Mouse (Mus musculus) gastrocnemius, adult 18-20 months (tissue): Measurements from ENCODE around the gene Mex3a. TPM values are rescaled to one million over a fixed set of nuclear protein-coding genes. Genes with fewer than 3 reads are reported as not detected.

Experiments used
- DNase-seq: peaks from one replicate; pipeline ENCODE4 v3.0.0; 2021; ENCODE audit warnings: low spot score
- long read RNA-seq, 2 experiments: library from polyadenylated mRNA; stranded (forward); transcript quantifications; one replicate each; pipeline ENCODE4 v2.0.0; 2021
- total RNA-seq, 2 experiments: library from RNA; stranded (reverse); gene quantifications; 2 replicates each; pipeline ENCODE4 v1.2.3; 2021

Mex3a gene
- under 1 TPM; 0.17 to 0.18 TPM for total RNA-seq
- long read RNA-seq, experiment 1, result 0 reads
- long read RNA-seq, experiment 2, result 0 reads

DNA sequence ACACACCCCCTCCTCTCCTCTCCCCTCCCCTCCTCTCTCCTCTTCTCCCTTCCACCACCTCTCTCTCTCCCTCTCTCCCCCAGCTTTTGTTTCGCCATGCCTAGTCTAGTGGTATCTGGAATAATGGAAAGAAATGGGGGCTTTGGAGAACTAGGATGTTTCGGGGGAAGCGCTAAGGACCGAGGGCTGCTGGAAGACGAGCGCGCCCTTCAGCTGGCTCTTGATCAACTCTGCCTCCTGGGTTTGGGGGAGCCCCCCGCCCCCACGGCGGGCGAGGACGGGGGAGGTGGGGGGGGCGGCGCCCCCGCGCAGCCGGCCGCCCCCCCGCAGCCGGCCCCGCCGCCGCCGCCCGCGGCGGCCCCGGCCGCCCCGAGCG lies at the start of gene Mex3a:
Gene Mex3a, plus strand, starts transcription at position 97 of the 376 bp plus-strand sequence.
- DNase-seq, result no peak

DNA sequence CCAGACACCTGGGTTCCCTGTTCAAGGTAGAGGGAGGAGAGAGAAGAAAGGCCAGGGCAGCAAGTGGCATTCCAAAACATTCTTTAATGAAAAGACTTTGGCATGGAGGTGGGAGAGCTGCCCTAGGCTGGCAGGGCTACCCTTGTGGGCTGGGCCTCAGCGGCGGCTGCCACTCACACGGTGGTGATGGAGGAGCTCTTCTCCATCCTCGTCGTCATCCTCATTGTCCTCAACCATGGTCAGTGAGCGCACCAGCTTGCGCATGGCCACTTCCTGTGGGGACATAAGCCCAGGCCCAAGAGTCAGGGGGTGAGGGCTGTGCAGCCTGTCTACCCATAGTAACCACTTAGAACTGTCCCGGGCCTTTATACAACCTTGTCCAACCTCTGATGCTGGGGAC lies 49.1 kb upstream of the Mex3a start:
- DNase-seq, result no peak

DNA sequence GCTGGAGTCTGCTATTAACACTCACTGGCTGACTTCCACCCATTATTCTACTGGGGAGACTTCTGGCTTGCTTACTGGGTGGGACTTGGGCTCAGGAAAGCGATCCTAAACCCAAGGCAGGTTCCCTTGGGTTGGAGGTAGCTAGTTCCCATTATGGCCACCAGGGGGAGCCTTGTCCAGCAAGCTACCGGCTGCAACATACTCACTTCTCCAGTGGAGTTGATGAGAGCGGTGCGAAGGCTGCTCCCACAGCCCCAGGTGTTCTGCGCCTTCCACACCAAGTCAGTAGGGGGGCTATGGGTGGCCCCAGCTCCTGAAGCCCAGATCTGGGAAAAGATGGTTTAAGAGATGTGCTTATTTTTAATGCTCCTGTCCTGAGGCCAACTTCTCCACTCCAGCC lies 48.6 kb upstream of the Mex3a start:
- peak; percentile 70 for DNase-seq

DNA sequence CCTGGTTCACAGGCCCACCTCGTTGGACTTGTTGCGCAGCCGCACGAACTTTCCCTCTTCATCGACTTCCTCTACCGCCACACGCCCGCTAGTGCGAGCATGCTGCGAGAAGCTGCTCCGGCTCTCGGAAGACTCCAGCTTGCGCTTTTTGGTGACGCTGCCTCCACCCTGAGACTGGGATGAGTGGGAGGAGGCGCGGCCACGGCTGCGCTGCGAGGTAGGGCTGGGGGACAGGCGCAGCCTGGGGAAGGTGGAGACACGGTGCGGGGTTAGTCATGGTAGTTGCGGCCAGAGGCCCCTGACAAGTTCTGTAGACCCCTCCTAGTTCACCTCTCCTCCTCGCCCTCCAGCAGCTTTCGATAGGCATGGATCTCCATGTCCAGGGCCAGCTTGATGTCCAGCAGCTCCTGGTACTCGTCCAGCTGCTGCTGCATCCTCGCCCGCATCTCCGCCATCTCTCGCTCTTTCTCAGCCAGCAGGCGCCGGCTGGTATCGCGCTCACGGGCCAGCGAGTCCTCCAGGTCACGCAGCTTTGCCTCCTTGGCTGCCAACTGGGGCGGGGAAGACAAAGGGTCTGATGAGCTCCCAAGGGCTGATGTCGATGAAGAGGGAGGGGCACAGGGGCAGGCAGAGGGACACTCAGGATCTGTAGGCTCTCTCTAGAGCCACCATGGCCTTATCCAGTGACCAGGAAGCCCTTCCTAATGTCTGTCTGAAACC lies 47.4 kb upstream of the Mex3a start:
- DNase-seq, result no peak

DNA sequence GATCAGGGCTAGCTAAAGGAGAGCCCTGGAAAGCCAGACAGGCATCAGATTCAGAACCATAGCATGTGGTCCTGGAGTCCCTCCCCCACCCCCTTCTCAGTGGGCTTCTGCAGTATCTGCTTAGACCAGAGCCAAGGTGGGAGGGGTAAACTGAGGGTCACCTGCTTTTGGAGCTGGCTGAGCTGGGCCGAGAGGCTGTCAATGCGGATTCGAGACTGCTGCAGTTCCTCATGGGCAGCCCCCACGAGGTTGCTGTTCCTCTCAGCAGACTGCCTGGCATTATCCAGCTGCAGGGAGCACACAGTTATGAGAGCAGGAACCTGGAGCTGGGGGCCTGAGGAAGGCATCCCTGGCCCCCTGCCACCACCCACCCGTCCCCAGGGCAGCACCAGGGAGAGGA lies 46.2 kb upstream of the Mex3a start:
- DNase-seq, result no peak

DNA sequence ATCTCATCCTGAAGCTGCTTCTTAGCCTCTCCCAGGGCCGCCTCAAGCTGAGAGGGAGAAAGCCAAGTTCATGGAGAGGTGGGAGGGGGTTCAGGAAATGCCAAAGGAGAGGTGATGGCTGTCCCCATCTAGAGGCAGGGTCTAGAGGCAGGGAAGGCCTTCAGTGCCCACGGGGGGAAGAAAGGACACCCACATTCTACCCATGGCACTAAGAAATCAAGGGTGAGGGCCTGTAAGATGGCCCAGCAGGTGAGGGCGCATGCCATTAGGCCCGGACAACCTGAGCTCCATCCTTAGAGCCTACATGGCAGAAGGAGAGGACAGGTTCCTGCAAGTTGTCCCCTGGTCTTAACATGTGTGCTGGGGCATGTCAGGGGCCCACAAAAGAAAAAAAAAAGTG lies 45.3 kb upstream of the Mex3a start:
- DNase-seq, result no peak

DNA sequence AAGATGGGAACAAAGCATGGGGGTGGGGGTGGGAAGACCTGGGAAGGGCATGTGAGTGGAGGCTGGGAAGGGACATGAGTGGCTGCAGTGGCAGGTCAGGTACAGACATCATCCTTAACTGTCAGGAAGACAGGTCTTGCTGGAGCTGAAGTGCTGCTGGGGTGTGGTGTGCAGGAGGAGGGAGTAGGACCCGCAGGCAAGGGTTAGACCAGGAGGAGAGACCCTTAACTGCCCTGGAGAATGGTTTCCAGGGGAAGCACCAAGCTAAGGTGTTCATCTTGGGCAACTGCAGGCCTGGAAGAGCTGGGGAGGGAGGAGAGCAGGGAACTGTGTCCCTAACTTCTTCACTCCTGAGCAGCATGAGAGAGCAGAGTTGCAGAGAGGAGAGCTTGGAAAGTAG lies 44.8 kb upstream of the Mex3a start:
- no peak for DNase-seq

DNA sequence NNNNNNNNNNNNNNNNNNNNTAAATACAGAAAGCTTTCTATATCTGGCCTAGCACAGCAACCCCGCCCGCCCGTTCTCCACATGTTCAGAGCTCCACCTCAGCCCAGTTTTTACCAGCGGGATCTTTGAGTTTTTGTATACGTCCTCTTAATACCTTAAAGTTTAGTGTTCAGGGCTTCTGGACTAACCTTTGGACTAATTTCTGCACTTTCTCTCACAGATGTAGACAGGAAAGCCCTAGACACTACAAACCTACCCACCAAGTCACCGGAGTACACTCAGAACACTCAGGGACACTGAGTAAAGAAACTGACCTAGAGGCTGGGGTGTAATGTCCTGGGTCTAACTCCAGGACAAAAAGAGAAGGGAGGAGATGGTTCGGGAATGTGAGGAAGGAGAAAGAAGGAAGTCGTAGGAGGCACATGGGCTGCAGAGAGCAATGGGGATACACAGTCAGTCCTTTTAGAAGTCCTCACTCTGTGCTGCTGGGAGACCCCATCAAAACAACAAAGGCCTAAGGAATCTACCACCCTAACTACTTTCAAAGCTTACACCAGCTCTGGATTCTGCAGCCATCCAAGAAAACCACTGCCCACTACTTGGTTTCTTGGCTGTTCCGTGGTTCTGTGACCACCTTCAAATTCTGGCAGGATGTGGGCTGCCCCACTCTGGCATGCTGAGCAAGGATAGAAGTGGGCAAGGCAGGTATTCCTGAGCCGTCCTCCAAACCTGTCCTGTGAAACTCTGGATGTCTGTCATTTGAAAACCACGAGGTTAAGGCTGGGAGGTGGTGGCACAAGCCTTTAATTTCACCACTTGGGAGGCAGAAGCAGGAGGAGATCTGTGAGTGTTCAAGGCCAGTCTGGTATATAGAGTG lies 38.3 kb upstream of the Mex3a start:
- DNase-seq, result no peak

DNA sequence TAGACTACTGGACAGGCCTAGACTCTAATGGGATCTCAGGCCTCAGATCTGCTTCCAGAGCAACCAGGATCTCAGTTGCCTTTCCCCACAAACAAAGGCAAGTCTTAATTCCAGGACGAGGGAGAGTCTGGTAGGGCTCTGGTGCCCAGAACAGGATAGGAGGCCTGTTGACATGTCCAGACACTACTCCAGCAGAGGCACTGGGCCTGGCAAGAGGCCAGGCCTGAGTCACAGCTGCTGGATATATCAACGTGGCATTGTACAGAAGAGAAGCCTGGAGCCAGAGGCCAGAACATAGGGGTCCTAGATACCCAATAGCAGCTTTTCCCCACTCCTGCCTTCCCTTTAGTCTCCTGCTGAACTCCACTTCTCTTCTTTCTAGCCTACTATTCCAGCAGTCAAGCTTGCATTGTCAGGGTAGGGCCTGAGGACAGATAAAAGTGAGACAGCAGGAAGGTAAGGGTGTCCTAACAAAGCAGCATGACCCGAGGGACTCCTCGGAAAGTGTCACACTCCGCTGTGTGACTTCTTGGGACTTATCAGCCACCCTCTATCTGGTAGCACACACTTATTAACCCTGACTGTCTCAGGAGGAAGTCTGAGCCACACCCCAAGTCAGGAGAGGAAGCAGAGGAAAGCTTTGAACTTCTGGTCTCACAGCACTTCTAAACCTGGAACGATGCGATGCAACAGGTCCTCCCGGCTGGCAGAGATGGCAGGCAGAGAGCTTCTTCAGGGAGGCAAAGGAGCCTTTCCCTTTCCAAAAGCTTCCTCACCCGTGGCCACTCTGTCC lies 37.2 kb upstream of the Mex3a start:
- peak; percentile 73 for DNase-seq

DNA sequence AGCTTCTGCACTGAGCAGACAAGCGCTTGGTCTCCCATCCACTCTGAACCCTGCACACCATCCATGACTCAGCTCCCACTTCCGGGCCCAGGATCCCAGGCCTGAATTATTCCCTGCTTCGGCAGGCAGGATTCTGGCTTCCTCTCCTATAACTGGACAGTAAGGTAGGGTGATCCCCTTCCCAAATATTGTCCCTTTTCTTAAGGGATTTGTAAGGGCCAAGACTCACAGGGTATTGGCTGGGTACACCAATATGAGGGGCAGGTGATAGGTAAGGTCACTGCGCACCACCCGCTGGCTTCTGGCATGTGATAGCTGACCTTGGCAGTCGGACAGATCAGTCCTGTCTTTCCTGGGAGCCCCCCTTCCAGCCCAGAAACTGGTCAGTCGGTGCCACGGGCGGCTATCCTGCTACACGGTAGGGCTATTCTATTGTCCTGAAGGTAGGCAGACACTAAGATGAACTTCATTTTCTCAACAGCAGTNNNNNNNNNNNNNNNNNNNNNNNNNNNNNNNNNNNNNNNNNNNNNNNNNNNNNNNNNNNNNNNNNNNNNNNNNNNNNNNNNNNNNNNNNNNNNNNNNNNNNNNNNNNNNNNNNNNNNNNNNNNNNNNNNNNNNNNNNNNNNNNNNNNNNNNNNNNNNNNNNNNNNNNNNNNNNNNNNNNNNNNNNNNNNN lies 36.3 kb upstream of the Mex3a start:
- DNase-seq, result peak; percentile 23

DNA sequence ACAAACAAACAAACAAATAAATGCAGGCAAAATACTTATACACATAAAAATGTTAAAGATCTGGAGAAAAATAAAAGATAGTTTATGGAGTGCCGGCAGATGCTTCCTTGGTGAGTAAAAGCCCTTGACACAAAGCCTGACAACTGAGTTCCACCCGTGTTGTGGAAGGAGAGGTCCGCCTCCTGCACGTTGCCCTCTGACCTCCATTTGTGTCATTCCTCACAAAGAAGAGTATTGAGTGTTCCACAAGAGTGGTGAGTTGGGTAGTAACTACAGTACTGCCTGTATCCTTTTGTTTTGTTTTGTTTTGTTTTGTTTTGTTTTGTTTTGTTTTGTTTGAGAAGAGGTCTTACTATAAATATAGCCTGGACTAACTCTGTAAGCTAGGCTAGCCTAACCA lies 32.6 kb upstream of the Mex3a start:
- no peak for DNase-seq

DNA sequence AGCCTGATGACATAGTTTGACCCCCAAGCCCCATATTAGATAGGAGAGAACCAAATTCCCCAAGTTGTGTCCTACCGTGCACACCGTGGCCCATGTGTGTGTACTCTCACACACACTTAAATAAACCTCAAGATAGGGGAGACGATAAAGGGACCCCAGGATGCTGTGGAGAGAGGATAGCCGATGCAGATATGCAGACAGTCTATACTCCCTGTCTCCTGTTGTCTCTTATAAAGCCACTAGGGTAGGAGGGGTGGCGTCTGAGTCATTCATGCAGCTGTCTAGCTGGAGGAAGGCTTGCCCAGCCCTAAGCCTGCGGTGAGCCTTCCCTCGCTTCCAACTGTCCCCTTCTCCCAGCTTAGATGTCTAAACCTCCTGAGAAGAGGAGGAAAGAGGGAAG lies 32.1 kb upstream of the Mex3a start:
- DNase-seq, result no peak

DNA sequence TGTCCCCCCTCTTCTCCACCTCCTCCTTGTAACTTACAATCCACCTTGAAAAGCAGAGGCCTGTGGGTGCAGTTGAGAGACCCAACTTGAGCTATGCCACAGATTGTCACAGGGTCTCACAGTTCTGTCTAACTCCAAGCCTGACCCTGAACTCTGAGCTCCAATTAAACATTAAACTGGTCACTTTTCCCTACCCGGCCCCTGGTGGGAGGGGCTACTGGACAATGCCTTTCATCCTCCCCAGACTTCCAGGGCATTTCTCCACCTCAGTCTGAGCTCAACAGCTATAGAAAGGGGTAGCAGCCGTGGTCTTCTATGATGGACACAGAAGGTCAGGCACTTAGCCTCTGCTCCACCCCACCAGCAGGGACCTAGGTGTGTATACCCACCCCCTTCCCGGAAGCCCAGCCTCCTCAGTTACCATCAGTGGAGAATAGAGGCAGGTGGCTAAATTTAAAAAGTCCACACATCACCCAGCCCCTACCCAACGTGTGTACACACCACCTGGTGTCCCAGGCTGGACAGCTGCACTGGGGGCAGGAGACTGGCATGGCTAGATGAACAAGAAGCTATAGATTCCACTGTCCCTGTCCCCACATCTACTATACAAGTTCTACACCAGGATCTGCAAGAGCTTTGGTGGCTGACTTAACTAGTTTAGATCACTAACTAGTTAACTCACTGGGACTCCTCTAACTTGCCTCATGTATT lies 31.4 kb upstream of the Mex3a start:
- no peak for DNase-seq

DNA sequence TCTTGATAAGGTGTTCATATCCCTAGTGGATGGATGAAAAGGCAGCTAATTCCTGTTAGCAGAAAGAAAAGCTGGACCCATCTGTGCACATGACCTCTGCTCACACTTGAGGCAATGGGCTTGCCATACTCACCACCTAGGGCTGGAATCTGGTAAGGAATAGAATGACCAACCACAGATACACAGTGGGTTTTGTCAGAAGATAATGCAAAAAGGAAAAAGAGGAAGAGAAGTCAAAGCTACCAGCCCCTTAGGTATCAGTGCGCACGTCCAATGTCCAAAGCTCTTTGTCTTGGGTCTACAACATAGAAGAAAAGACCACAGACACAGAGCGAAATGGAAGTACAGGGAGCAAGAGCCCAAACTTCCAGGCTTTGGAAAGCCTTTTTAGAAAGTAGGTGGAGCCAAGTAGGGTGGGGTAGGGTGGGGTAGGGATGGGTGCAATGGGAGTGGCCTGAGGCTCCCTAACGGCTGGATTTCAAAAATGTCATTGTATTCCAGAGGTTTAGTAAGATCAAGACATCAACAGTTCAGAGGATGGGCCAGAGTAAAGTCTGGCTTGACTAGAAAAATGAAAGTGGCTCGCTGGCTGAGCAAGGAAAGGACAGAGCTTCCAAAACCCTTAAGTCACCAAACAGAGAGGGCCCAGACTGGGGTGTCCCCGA lies 30.7 kb upstream of the Mex3a start:
- DNase-seq, result peak; percentile 40

DNA sequence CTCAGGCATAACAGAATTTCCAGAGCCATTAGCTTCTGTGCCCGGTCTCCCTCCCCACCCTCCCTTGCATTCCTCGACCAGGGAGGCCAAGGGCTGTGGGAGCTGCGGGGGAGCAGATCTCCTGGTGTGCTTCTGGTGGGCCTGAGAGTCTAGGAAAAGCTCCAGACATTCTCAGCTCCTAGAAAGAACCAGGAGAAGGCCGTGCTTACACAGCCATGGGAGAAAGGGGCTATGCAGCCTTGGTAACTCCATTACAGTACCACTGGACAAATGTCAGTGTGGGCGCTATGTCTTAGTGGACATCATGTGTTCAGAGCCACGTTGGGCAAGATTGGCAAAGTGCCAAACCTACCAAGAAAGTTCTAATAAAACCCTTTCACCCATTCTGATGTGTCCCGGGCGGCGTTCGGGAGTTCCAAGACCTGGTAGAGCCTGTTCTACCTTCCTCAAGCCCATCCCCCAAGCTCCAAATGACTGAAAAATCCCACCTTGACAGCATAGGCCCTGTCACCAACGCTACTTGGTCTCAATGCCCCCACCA lies 30.1 kb upstream of the Mex3a start:
- peak; percentile 52 for DNase-seq

DNA sequence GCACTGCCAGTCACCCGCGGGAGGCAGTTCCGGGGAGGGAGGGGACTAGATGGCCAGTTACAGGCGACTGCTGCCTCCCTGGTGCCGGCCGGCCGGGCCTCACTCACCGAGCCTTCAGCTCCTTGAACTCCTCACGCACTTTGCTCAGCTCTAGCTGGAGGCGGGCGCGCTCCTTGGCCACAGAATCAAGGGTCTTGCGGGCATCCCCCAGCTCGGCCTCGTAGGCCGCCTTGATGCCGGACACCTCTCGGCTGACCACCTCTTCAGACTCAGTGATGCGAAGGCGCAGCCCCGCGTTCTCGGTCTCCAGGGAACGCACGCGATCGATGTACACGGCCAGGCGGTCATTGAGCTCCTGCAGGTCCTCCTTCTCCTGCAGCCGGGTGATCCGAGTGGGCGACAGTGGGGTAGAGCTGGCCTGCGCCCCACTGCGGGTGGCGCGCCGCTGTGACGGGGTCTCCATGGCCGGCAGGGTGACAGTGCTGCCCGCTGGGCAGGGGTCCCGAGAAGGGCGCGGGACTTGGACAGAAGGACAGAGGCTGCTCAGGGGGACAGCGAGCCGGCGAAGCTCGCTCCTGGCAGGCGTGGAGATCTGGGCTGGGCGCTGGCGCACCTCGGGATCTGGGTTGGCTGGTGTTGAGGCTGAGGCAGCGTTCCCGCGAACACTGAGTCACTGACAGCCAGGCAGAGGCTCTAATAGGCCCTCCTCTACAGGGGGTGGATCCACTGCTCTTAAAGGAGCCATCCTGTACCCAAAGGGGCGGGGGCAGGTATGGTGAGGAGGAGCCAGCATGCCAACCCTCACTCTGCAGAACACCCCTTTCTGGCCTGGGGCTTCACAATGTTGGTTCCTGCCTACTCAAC lies 29.3 kb upstream of the Mex3a start:
- peak; percentile 96 for DNase-seq

DNA sequence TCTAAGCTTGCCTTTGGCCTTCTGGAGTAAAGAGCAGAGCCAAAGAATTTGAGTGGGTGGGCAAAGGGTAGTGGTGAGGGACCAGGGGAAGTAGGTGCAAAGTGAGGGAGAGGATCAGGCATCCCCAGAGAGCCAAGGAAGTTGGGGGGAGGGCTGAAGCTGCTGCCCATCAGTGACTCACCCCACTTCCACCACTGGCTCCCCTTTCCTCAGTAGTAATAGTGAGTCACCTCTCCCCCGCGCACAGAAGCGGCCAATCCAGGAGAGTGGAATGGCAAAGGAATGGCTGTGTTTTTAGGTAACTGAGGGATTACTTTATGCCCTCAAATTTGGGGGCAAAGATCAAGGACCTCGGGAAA lies 28.7 kb upstream of the Mex3a start:
- peak; percentile 56 for DNase-seq

DNA sequence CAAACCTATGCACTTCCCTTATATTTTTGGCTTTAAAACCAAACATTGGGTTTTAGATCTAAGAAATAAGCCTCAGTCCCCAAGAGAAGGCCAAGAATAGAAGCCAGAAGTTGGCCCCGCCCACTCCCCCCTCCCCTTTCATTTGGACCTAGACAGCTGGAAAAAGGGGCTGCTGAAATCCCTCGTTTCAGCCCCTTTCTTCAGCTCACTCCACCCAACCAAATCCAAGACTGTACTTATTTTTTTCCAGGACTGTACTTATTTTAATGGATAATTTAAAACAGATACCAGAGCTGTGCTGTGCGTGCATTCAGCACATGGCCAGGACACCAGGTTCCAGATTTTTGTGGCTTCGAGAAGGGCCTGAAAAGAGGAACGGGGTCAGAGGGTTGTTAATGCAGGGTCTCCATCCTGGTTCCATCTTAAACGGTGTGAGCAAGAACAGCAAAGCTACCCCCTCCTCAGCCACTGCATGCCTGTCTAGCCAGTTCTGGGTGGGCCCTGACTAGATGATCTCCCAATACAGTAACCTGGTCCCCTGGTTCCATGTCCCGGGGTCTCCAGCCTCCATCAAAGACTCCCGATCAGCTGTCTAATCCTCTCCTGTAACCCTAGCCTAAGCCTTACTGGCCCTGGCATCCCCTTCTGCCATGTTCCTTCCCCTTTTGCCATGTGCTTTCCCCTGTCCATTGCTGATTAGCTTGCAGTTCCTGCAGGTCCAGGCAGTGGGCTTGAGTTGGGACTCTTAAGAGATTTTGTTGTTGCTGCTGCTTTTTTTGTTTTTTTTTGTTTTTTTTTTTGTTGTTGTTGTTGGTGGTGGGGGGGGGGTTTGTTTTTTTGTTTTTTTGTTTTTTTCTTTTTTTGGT lies 28.1 kb upstream of the Mex3a start:
- no peak for DNase-seq
